Mouse (Mus musculus) ES-Bruce4 (cell line): ENCODE measurements at regions not wholly inside any gene's neighbourhood (a gene's known extent, or its start where the extent isn't known, plus 50 kb on each side); places are given as distances from the start of the nearest gene placed in this dataset.

Source experiments
- CTCF ChIP-seq: IDR thresholded peaks from one replicate; pipeline ENCODE4 v1.8.1; 2011; ENCODE audit warnings: low read depth, low read length
- EP300 ChIP-seq: IDR thresholded peaks from 2 replicates; pipeline ENCODE4 v1.6.1; 2011; ENCODE audit warnings: low read depth, low read length; ENCODE audit not compliant: insufficient read depth
- POLR2A ChIP-seq: IDR thresholded peaks from one replicate; pipeline ENCODE4 v1.8.1; 2011; ENCODE audit warnings: low read length; ENCODE audit not compliant: insufficient read depth

DNA sequence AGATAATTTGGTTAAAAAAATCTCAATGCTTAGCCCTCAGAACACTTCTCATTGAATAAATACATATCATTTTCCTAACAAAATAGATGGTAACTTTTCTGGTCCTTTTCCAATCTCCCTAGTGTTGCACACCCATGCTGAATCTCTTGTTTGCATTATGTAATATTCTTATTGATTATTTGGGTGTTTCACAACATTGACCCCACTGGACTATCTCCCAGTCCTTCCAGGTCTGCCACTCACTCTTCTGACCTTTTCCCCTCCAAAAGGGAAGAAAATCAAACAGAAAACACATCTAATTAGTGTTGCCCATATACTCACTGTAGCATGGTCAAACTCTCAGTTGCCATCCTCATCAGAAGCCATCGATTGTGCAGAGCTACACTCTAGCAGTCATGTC, 305.7 kb downstream of the 9330182O14Rik start:
- no peak for TF ChIP-seq POLR2A
- no peak for TF ChIP-seq CTCF
- TF ChIP-seq EP300 = no peak
